Mouse (Mus musculus) E14TG2a.4 (cell line): Measurements from ENCODE around the gene Ripk1.

Experiments used
- CTCF ChIP-seq: conservative IDR thresholded peaks from 2 replicates; pipeline ENCODE4 v1.5.1; 2014; ENCODE audit warnings: low read length
- NANOG ChIP-seq: IDR thresholded peaks from 2 replicates; pipeline ENCODE4 v1.6.1; 2014; ENCODE audit warnings: borderline replicate concordance, low read length, mixed read lengths

DNA sequence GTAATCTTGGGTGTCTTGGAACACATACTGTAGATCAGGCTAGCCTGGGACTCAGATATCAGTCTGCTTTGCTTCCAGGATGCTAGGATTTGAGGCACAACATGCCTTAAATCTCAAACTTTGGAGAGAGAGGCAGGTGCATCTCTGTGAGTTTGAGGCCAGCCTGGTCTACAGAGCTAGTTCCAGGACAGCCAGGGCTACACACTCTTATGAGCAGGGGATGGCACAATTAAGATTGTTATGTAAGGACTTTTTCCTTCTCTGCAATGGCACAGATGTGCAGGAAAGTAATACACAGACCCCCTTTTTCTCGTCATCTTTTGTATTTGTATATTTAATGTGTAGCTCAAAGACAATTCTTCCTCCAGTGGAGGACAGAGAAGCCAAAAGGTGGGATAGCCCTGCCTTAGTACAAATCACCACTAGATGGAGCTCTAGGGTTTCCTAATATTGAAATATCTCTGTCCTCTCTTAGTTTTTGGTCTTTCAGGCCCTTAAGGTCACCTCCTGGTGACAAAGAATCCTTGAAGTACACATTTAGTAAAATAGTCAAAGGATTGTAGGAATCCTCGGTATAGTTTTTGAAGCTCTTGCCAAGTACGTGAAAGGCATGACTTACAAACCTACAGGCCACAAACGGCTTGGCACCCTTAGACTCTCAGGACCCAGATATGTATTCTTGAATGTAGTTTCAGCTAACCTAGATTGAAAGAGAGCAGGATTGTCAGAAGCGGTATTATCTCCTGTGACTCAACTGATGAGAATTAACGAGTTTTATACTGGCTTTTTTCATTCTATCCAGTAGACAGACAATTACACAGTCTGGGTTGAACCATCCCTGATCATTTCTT lies 45.4 kb upstream of the Ripk1 start:
- TF ChIP-seq NANOG (no peak), CTCF (peak; percentile 92)
